Mouse (Mus musculus) kidney, postnatal 36 days (tissue): ENCODE data around the gene Ppp1r3c.

Source experiments
- DNase-seq, 2 experiments: peaks; one replicate each; pipeline ENCODE4 v3.0.0; 2021 to 2022; ENCODE audit warnings: mixed read lengths in 2 of 2

Ppp1r3c gene

DNA sequence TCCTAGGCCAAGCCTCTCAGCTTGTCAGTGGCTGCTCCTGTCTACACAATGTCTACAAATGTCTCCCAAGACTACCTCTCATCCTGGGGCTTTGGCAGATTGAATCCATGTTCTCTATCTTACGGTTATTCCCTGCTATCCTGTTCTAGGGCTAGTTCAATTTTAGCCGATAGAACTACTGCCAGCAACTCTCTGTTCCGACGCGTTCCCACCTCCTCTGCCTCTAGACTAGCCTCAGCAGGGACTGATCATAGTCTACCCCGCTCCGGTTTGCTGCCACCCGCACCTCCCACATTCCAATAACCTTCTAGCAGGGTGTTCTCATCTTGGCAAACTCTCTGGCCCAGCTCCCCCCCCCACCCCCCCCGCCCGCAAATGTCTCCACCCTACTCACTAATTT lies 20.9 kb downstream of the Ppp1r3c start:
- DNase-seq = no peak

- DNase-seq = no peak
These were observed 22.0 kb downstream of the Ppp1r3c start for GRCm38 (mm10) chr19:36714492-36714891.

- DNase-seq = peak; percentile 65 to 78
These were observed 23.4 kb downstream of the Ppp1r3c start for GRCm38 (mm10) chr19:36713092-36713491.

- no peak for DNase-seq
These were observed 30.3 kb downstream of the Ppp1r3c start for GRCm38 (mm10) chr19:36706195-36706594.

- DNase-seq = peak; percentile 41 to 61
These were observed 30.9 kb downstream of the Ppp1r3c start for GRCm38 (mm10) chr19:36705286-36706146.

DNA sequence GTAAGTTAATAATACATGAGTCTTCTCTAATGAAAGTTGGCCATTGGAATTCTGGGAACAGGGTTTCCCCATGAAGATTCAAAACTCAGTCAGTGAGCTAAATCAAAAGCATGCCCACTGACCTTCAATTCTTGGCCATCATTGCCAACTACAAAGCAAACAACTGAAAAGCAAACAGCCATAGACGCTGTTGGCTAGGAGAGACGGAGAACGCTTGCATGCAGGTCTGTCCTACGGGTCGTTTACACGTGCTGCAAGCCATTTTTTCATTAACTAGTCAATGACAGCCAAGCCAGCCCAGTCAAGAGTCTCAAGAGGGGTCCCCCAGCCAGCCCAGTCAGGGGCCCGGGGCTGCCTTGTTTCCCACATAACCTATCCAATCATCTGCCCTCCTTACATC lies 31.7 kb downstream of the Ppp1r3c start:
- DNase-seq = peak in 1 of 2 experiments; percentile 10

DNA sequence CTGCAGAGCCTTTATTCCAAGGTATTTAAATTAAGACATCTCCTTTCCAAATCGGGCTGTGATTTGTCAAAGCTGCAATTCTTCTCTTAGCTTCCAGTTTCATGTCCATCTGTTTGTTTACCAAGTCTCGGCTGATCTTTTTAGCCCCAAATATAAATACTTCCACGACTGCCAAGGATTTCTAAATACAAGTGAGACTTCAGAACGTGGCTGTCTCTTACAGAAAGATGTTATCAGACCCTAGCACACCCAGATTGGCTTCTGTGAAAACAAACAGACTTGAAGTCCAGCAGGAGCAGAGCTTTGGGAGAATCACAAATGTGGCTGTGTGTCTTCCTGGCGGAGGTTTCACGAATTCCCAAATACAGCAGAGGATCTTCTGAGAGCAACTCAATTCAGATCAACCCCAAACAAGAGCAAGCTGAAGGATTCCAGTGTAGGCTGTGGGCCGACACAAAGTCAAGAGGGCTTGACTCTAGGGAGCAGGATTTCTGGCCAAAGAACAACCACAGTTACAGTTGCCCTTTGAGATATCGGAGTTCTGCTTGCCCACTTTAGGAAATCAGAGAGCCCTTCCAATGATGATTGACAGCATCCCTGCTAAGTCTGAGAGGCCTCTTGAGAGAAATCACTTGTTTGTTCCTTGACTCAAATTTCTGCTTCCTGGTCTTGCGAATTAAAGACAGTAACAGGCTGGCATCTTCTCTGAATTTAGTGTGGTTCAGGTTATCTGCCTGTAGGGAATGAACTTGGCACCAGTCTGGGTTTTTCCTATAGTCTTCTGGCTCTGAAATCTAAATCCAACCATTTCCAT lies 34.4 kb downstream of the Ppp1r3c start:
- no peak for DNase-seq

GRCm38 (mm10) chr19:36701366-36701765 lies 35.1 kb downstream of the Ppp1r3c start:
- DNase-seq = no peak

GRCm38 (mm10) chr19:36700937-36701336 lies 35.5 kb downstream of the Ppp1r3c start:
- DNase-seq = no peak

DNA sequence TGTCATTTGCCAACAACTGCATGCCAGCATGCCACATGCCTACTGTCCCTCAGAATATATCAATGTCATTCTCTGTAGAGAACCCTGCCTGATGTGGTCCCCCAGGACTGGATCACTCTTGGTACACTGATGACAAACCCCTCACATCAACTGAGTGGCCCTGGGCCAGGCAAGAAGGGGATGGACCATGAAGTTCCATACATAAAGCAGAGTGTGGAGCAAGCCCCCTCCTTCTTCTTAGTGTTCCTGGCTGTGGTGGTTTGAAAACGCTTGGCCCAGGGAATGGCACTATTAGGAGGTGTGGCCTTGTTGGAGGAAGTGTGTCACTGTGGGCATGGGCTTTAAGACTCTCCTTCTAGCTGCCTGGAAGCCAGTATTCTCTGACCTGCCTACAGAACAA lies 37.3 kb downstream of the Ppp1r3c start:
- no peak for DNase-seq

DNA sequence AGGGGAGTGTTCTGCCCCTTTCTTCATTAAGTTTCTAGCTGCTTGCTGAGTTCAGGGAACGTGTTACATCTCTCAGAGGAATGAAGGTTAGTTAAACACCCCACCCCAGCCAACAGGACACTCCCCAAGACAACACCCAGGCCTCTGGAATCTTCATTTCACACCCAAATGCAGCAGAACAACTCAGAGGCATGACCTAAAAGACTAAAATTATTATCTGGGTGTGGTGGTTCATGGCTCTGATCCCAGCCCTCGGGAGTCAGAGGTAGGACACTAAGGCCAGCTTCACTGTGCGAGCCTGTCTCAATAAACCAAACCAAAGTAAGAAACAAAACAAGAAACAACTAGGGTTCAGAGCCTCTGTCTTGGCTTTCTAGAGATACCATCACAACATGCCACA lies 38.3 kb downstream of the Ppp1r3c start:
- DNase-seq = no peak

DNA sequence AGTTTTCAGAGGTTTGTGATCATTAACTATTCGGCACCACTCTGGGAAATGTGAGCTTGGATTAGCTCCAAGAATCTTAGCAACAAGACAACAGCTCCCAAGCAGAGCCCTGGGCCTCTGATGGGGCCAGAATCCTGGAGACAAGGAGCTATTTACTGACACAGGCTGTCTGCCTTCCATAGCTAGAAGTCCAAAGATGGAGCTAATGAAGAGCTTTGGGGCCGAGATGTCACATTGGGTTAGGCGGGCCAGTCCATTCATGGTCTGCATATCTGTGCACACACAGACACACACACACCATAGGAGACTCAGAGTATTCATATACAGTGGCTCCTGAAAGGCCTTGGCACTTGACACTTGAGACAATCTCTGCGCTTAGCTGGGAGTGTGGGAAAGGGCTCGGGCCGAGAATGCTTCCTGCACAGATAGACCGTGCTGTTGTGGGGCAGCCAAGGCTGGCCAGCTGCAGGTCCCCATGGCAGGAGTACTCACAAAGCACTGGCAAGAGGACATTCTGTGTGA lies 39.8 kb downstream of the Ppp1r3c start:
- peak; percentile 33 to 58 for DNase-seq

- DNase-seq = no peak
These were observed 42.9 kb downstream of the Ppp1r3c start for GRCm38 (mm10) chr19:36693530-36693929.

- DNase-seq = no peak
These were observed 44.5 kb downstream of the Ppp1r3c start for GRCm38 (mm10) chr19:36691941-36692340.

- no peak for DNase-seq
These were observed 45.2 kb downstream of the Ppp1r3c start for GRCm38 (mm10) chr19:36691245-36691644.

- DNase-seq = no peak
These were observed 47.2 kb downstream of the Ppp1r3c start for GRCm38 (mm10) chr19:36689205-36689604.

DNA sequence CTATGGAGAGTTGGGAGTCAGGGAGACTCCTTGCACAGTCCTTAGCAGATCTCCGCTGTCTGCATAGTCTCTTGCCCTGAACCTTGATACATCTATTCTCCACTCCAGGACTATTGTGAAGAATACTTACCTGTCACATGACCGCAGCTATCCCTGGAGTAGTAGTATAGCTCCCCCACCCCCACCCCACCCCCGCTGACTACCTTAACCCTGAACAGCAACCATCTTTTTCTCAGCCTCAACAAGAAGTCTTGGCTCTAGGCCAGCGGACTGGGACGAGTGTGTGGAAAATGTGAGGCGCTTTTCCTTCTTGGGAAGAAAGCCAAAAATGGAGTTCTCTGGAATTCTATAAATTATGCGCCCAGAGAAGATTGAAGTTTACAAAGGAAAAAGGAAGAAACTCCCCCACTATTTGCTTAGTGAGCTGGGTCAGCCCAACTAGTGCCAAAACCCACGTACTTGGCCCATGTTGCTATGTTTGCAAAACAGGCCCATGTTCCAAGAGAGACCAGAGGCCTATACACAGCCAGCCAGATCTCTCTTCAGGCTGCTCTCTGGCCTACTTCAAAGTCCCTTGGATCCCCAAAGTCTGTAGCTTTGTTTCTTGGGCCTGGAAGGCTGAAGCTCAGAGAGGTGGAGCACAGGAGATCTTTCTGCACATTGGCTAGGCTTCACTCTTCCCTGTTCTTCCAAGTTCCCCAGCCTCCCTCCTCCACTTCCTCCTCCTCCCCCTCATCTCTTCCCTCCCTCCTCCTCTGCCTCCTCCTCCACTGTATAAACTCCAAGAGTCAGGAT lies 48.4 kb downstream of the Ppp1r3c start:
- peak; percentile 64 to 71 for DNase-seq

DNA sequence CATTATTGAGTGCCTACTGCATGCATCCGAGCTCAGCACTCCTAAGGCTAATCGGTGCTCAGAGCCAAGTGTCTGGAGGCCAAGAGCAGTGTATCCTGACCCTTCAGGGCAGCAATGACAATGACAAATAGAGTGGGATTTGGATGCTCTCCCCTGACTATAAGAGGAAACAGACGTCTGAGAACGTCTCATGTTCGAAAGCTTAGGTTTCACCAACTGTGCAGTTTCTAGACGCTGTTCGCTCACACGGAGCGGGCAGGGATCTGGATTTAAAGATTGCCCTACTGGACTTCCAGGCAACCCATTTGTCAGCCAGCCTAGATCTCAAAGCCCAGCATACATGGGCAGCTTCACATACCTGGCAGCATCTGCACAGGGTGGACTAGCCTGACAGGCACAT lies 49.4 kb downstream of the Ppp1r3c start:
- DNase-seq = no peak

DNA sequence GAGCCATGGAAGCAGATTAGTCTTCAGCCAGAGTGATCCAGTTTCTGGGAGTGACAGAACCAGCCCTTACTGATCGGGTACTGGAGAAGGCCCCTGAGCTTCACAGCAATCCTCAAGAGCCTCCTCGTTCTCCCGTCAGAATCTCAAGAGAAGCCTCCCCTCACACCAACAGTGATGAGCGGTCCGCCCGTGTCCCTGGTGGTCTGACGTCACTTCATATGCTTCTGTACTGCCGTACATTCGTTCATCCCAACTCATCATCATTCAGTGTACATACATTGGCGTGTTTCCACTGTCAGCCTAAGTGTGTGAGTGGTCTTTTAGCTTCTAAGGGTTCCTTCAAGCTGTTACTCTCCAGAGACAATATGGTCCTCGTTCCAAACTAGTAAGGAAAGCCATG lies 50.4 kb downstream of the Ppp1r3c start:
- DNase-seq = no peak

- DNase-seq = no peak
These were observed 53.9 kb downstream of the Ppp1r3c start for GRCm38 (mm10) chr19:36682560-36682959.
